Mouse (Mus musculus) heart, postnatal 0 days (tissue): ENCODE results near the gene Emp1. TPM values are rescaled to one million over a fixed set of nuclear protein-coding genes. Genes with fewer than 3 reads are reported as not detected.

Experiments used
- ATAC-seq: fragments of 200-750 bp; cut with Nextera tagmentation; 2 replicates; pipeline ENCODE4 v1.8.0; 2017; ENCODE audit warnings: low read depth, moderate number of reproducible peaks, moderate library complexity; ENCODE audit not compliant: insufficient read depth
- DNase-seq: peaks from one replicate; pipeline ENCODE4 v3.0.0-alpha.2; 2016; ENCODE audit warnings: low spot score
- H3K27ac ChIP-seq: fragments of 300-500 bp; sonication (generic); 2 replicates; pipeline ENCODE4 v1.5.1; 2014; ENCODE audit warnings: low read depth, mild to moderate bottlenecking
- H3K27me3 ChIP-seq: fragments of 300-500 bp; sonication (generic); 2 replicates; pipeline ENCODE4 v1.6.1; 2014; ENCODE audit warnings: low read length, mixed read lengths; ENCODE audit not compliant: control insufficient read depth, insufficient read depth
- H3K36me3 ChIP-seq: fragments of 300-500 bp; sonication (generic); replicated peaks from 2 replicates; pipeline ENCODE4 v1.6.1; 2014; ENCODE audit warnings: low read length, mixed read lengths; ENCODE audit not compliant: control insufficient read depth, insufficient read depth
- H3K4me1 ChIP-seq: fragments of 300-500 bp; sonication (generic); 2 replicates; pipeline ENCODE4 v1.6.1; 2014; ENCODE audit warnings: antibody characterized with exemption; ENCODE audit not compliant: control insufficient read depth, insufficient read depth
- H3K4me2 ChIP-seq: fragments of 300-500 bp; sonication (generic); 2 replicates; pipeline ENCODE4 v1.6.1; 2014; ENCODE audit warnings: low read depth, mild to moderate bottlenecking, low read length, moderate library complexity
- H3K4me3 ChIP-seq: fragments of 300-500 bp; sonication (generic); 2 replicates; pipeline ENCODE4 v1.5.1; 2014; ENCODE audit warnings: low read depth, low read length
- H3K9ac ChIP-seq: fragments of 300-500 bp; sonication (generic); replicated peaks from 2 replicates; pipeline ENCODE4 v1.6.1; 2014; ENCODE audit warnings: low read depth, low read length, mixed read lengths
- H3K9me3 ChIP-seq: fragments of 300-500 bp; sonication (generic); replicated peaks from 2 replicates; pipeline ENCODE4 v1.6.1; 2016; ENCODE audit warnings: low read length; ENCODE audit not compliant: control insufficient read depth
- CTCF ChIP-seq: IDR thresholded peaks from 2 replicates; pipeline ENCODE4 v1.5.1; 2016; ENCODE audit warnings: antibody characterized with exemption, control low read depth, low read depth
- EP300 ChIP-seq: IDR thresholded peaks from 2 replicates; pipeline ENCODE4 v1.6.1; 2016; ENCODE audit warnings: antibody characterized with exemption, low read depth
- WGBS: fragments of 180-500 bp; shearing (Covaris S2); extraction: QIAGEN DNeasy Blood & Tissue Kit; methylation state at CpG from one replicate; pipeline ENCODE4 v1.1.7; 2014; 5-methylcytosine and 5-hydroxymethylcytosine counted together
- polyA plus RNA-seq: library from polyadenylated mRNA; unstranded; fragments of >200 nt; fragmentation: Nextera tagmentation; extraction: Ambion mirVana; gene quantifications from 2 replicates; pipeline ENCODE4 v1.2.1, GENCODE M21; 2015
- total RNA-seq: library from RNA; depleted of rRNA; stranded (reverse); fragments of >200 nt; gene quantifications from 2 replicates; pipeline ENCODE4 v1.2.3, GENCODE M21; 2014; ENCODE audit warnings: low replicate concordance

Emp1 gene
- total and polyA plus RNA-seq, 2 experiments from 2014 or later, result 45.0 to 674 TPM

GRCm38 (mm10) chr6:135390398-135390797 lies 28.1 kb downstream of the Emp1 start:
- DNase-seq (no peak), ATAC-seq (no peak)
- Histone ChIP-seq H3K9ac (no peak overlapping the region), H3K4me3 (no peak overlapping the region), H3K27me3 (no peaks in the 10 kb centered on the region), H3K27ac (no peak overlapping the region), H3K4me1 (no peaks in the 10 kb centered on the region), H3K4me2 (no peak overlapping the region), H3K36me3 (no peaks in the 10 kb centered on the region), H3K9me3 (no peaks in the 10 kb centered on the region)
- no peak for TF ChIP-seq CTCF
- 58% methylated on average over 3 of the region's 3 CpGs for WGBS

GRCm38 (mm10) chr6:135395375-135395774 lies 33.0 kb downstream of the Emp1 start:
- peaks cover 8% of the 10 kb centered on the region; the same call in 1 of the 2 replicates for H3K4me1 ChIP-seq
- no peak overlapping the region for H3K9ac ChIP-seq
- WGBS, result 66% methylated on average over 8 of the region's 8 CpGs
- no peak for TF ChIP-seq EP300
- no peak for TF ChIP-seq CTCF
- no peak overlapping the region for H3K27ac ChIP-seq
- DNase-seq, result no peak
- ATAC-seq, result no peak
- no peaks in the 10 kb centered on the region for H3K27me3 ChIP-seq
- no peaks in the 10 kb centered on the region for H3K9me3 ChIP-seq
- no peak overlapping the region for H3K4me2 ChIP-seq
- H3K36me3 ChIP-seq, result no peaks in the 10 kb centered on the region
- H3K4me3 ChIP-seq, result no peak overlapping the region

- Histone ChIP-seq H3K36me3 (no peaks in the 10 kb centered on the region), H3K4me1 (peaks cover 8% of the 10 kb centered on the region; the same call in 1 of the 2 replicates), H3K9me3 (no peaks in the 10 kb centered on the region), H3K9ac (no peak overlapping the region), H3K27me3 (no peaks in the 10 kb centered on the region), H3K4me2 (no peak overlapping the region), H3K4me3 (no peak overlapping the region), H3K27ac (no peak overlapping the region)
- DNase-seq (no peak), ATAC-seq (no peak)
- no peak for TF ChIP-seq CTCF
- TF ChIP-seq EP300, result no peak
- 76% methylated on average over 4 of the region's 4 CpGs for WGBS
These were observed 34.7 kb downstream of the Emp1 start for GRCm38 (mm10) chr6:135397089-135397488.

GRCm38 (mm10) chr6:135397788-135398187 lies 35.4 kb downstream of the Emp1 start:
- 90% methylated on average over 8 of the region's 8 CpGs for WGBS
- no peak for ATAC-seq

GRCm38 (mm10) chr6:135398801-135399200 lies 36.5 kb downstream of the Emp1 start:
- Histone ChIP-seq H3K4me2 (no peak overlapping the region), H3K27ac (no peak overlapping the region), H3K27me3 (no peaks in the 10 kb centered on the region), H3K9me3 (no peaks in the 10 kb centered on the region), H3K4me1 (peaks cover 8% of the 10 kb centered on the region; the same call in 1 of the 2 replicates), H3K36me3 (no peaks in the 10 kb centered on the region), H3K4me3 (no peak overlapping the region), H3K9ac (no peak overlapping the region)
- ATAC-seq (peak; percentile 90), DNase-seq (peak; percentile 66)
- TF ChIP-seq CTCF (no peak), EP300 (no peak)
- 25% methylated on average over 5 of the region's 5 CpGs for WGBS

More at GRCm38 (mm10) chr6:135397788-135398187, 35.4 kb downstream of the Emp1 start:
- DNase-seq, result no peak
- TF ChIP-seq CTCF (no peak), EP300 (no peak)
- Histone ChIP-seq H3K9ac (no peak overlapping the region), H3K36me3 (no peaks in the 10 kb centered on the region), H3K27ac (no peak overlapping the region), H3K27me3 (no peaks in the 10 kb centered on the region), H3K4me2 (no peak overlapping the region), H3K4me1 (peaks cover 8% of the 10 kb centered on the region; the same call in 1 of the 2 replicates), H3K9me3 (no peaks in the 10 kb centered on the region), H3K4me3 (no peak overlapping the region)

- TF ChIP-seq EP300 (no peak), CTCF (peak; percentile 66)
- Histone ChIP-seq H3K9me3 (no peaks in the 10 kb centered on the region), H3K27me3 (no peaks in the 10 kb centered on the region), H3K27ac (no peak overlapping the region), H3K36me3 (no peaks in the 10 kb centered on the region), H3K4me3 (no peak overlapping the region), H3K4me1 (peaks cover 8% of the 10 kb centered on the region; the same call in 1 of the 2 replicates), H3K9ac (no peak overlapping the region), H3K4me2 (no peak overlapping the region)
- 46% methylated on average over 3 of the region's 3 CpGs for WGBS
- ATAC-seq, result no peak
- peak; percentile 9 for DNase-seq
These were observed 38.0 kb downstream of the Emp1 start for GRCm38 (mm10) chr6:135400306-135400705.
